Mouse (Mus musculus) MEL (cell line): ENCODE measurements at regions not wholly inside any gene's neighbourhood (a gene's known extent, or its start where the extent isn't known, plus 50 kb on each side); places are given as distances from the start of the nearest gene placed in this dataset.

Experiments
- ELF1 ChIP-seq: IDR thresholded peaks from 2 replicates; pipeline ENCODE4 v1.6.1; 2014; ENCODE audit warnings: low read depth, mild to moderate bottlenecking, inconsistent platforms, low read length, improper control_type of control experiment, moderate library complexity
- EP300 ChIP-seq, 2 experiments: IDR thresholded peaks; 2 replicates each; pipeline ENCODE4 v1.6.1; 2011; ENCODE audit warnings: improper control_type of control experiment in 2 of 2, low read length in 2 of 2, low read depth in 1 of 2, mild to moderate bottlenecking in 1 of 2
- MAFK ChIP-seq: IDR thresholded peaks from 2 replicates; pipeline ENCODE4 v1.6.1; 2011; ENCODE audit warnings: low read depth, mild to moderate bottlenecking, low read length, improper control_type of control experiment, borderline replicate concordance
- MAZ ChIP-seq: IDR thresholded peaks from 2 replicates; pipeline ENCODE4 v1.6.1; 2012; ENCODE audit warnings: low read depth, mild to moderate bottlenecking, inconsistent platforms, low read length, improper control_type of control experiment
- MEF2A ChIP-seq: IDR thresholded peaks from 2 replicates; pipeline ENCODE4 v1.6.1; 2014; ENCODE audit warnings: low read depth, mild to moderate bottlenecking, inconsistent platforms, low read length, improper control_type of control experiment; ENCODE audit not compliant: poor library complexity, insufficient replicate concordance, severe bottlenecking; ENCODE audit errors: extremely low read depth
- POLR2A ChIP-seq, 2 experiments: IDR thresholded peaks; 2 replicates each; pipeline ENCODE4 v1.6.1; 2011 to 2012; ENCODE audit warnings: low read length in 2 of 2, mild to moderate bottlenecking in 2 of 2, control low read depth in 1 of 2, improper control_type of control experiment in 1 of 2, low read depth in 1 of 2, moderate library complexity in 1 of 2; ENCODE audit not compliant: control insufficient read depth in 1 of 2, insufficient read depth in 1 of 2, poor library complexity in 1 of 2
- UBTF ChIP-seq: IDR thresholded peaks from 2 replicates; pipeline ENCODE4 v1.6.1; 2012; ENCODE audit warnings: low read depth, mild to moderate bottlenecking, inconsistent platforms, low read length, improper control_type of control experiment, moderate library complexity, borderline replicate concordance; ENCODE audit not compliant: insufficient read depth
- USF1 ChIP-seq: IDR thresholded peaks from 2 replicates; pipeline ENCODE4 v1.6.1; 2014; ENCODE audit warnings: low read depth, mild to moderate bottlenecking, inconsistent platforms, low read length, improper control_type of control experiment, moderate library complexity
- ZC3H11A ChIP-seq: IDR thresholded peaks from 2 replicates; pipeline ENCODE4 v1.6.1; 2012; ENCODE audit warnings: low read depth, mild to moderate bottlenecking, inconsistent platforms, low read length, improper control_type of control experiment
- ZKSCAN1 ChIP-seq: IDR thresholded peaks from 2 replicates; pipeline ENCODE4 v1.6.1; 2012; ENCODE audit warnings: low read depth, mild to moderate bottlenecking, inconsistent platforms, low read length, improper control_type of control experiment, moderate library complexity

- no peak for TF ChIP-seq ZKSCAN1
- TF ChIP-seq ZC3H11A, result no peak
- TF ChIP-seq UBTF, result no peak
- TF ChIP-seq MEF2A, result no peak
- no peak for TF ChIP-seq ELF1
- TF ChIP-seq MAZ, result no peak
- TF ChIP-seq POLR2A (IDR thresholded peaks at IDR 0.05; ENCODE audit: control insufficient read depth in 1 of 2, insufficient read depth in 1 of 2, low read depth in 1 of 2, low read length in 2 of 2, poor library complexity in 1 of 2), result no peak
- TF ChIP-seq MAFK, result no peak
- TF ChIP-seq EP300 (IDR thresholded peaks at IDR 0.05; ENCODE audit: low read depth in 1 of 2, low read length in 2 of 2), result no peak
- no peak for TF ChIP-seq USF1
These were observed 100.1 kb upstream of the Mrpl21 start for GRCm38 (mm10) chr19:3182625-3183024.
